Mouse (Mus musculus) heart, embryonic 12.5 days (tissue): ENCODE measurements around the gene Stam2. TPM values are rescaled to one million over a fixed set of nuclear protein-coding genes. Genes with fewer than 3 reads are reported as not detected.

Experiments
- ATAC-seq: fragments of 200-750 bp; cut with Nextera tagmentation; 2 replicates; pipeline ENCODE4 v1.8.0; 2017; ENCODE audit warnings: moderate TSS enrichment, moderate library complexity; ENCODE audit not compliant: insufficient number of reproducible peaks, low FRiP score
- H3K27ac ChIP-seq: fragments of 300-500 bp; sonication (generic); 2 replicates; pipeline ENCODE4 v1.5.1; 2016; ENCODE audit warnings: mild to moderate bottlenecking, moderate library complexity; ENCODE audit not compliant: poor library complexity, severe bottlenecking
- H3K27me3 ChIP-seq: fragments of 300-500 bp; sonication (generic); replicated peaks from 2 replicates; pipeline ENCODE4 v1.6.1; 2016; ENCODE audit warnings: mild to moderate bottlenecking, moderate library complexity
- H3K36me3 ChIP-seq: fragments of 300-500 bp; sonication (generic); 2 replicates; pipeline ENCODE4 v1.6.1; 2016; ENCODE audit warnings: mild to moderate bottlenecking, moderate library complexity
- H3K4me1 ChIP-seq: fragments of 300-500 bp; sonication (generic); replicated peaks from 2 replicates; pipeline ENCODE4 v1.6.1; 2016; ENCODE audit warnings: mild to moderate bottlenecking
- H3K4me2 ChIP-seq: fragments of 300-500 bp; sonication (generic); 2 replicates; pipeline ENCODE4 v1.6.1; 2016; ENCODE audit warnings: mild to moderate bottlenecking, moderate library complexity
- H3K4me3 ChIP-seq: fragments of 300-500 bp; sonication (generic); 2 replicates; pipeline ENCODE4 v1.5.1; 2016; ENCODE audit warnings: mild to moderate bottlenecking
- H3K9ac ChIP-seq: fragments of 300-500 bp; sonication (generic); 2 replicates; pipeline ENCODE4 v1.6.1; 2016; ENCODE audit warnings: mild to moderate bottlenecking, moderate library complexity
- H3K9me3 ChIP-seq: fragments of 300-500 bp; sonication (generic); replicated peaks from 2 replicates; pipeline ENCODE4 v1.6.1; 2016; ENCODE audit warnings: mild to moderate bottlenecking, moderate library complexity
- WGBS: fragments of 180-500 bp; shearing (Covaris S2); methylation state at CpG from one replicate; pipeline ENCODE4 v1.1.7; 2016; 5-methylcytosine and 5-hydroxymethylcytosine counted together
- polyA plus RNA-seq: library from polyadenylated mRNA; unstranded; fragments of >200 nt; fragmentation: Nextera tagmentation; extraction: Ambion mirVana; gene quantifications from 2 replicates; pipeline ENCODE4 v1.2.1, GENCODE M21; 2016

Gene Stam2
- polyA plus RNA-seq, 1 experiment from 2014 or later, result 33.1 TPM

DNA sequence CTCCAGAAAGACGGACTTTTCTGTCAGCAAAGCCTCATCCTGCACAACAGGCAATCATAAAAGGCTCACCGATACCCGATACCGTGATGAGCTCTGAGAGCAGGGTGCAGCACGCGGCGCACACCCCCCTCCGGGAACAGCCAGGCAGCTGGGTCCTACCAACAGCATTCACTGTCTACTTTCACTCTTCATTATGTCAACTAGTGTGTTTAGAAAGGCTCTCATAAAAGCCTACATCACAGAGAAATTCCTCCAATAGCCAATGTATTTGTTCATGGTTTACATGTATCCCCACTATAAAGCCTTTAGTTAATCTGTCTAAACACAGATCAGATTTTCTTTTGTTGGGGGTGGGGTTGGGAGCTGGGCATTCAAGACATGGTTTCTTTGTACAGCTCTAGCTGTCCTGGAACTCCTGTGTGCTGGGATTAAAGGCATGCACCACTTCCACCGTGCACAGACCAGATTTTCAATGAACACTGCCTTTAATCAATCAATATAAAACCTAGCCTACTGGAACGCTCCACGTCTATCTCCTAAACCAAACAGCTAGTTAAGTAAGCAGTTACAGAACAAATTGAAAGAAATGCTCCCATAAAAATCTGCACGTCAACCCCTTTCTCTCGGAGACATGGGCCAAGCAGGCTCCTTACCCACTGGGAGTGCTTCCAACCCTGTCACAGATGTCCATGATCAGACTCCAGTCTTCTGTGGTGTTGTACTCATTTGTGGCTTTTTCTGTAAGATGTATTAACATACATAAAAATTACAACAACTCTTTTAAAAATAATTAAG, 21.7 kb downstream of the Stam2 start:
- Histone ChIP-seq H3K4me3 (no peak overlapping the region), H3K27me3 (no peaks in the 10 kb centered on the region), H3K4me2 (no peak overlapping the region), H3K27ac (no peak overlapping the region), H3K9me3 (no peaks in the 10 kb centered on the region), H3K36me3 (no peaks in the 10 kb centered on the region), H3K4me1 (no peaks in the 10 kb centered on the region), H3K9ac (no peak overlapping the region)
- 78% methylated on average over 13 of the region's 13 CpGs for WGBS
- no peak for ATAC-seq

DNA sequence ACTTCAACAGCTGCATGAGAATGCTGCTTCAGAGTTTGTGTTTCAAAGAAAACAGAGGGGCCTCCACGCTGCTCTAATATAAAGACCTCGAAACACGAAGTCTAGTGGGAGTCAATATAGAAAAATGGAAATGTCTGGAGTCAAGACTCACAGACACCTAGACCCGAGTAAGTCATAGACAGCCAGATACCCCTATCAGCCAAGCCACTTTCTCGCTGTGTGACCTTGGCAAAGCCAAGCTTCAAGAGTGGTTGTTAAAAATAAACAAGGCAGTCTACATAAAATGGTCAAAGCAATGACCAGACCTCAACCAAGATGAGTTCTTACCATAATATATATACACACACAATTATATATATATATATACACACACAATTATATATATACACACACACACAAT, 25.0 kb downstream of the Stam2 start:
- H3K9ac ChIP-seq, result no peak overlapping the region
- H3K9me3 ChIP-seq, result no peaks in the 10 kb centered on the region
- no peak for ATAC-seq
- no peaks in the 10 kb centered on the region for H3K4me1 ChIP-seq
- peaks cover 26% of the 10 kb centered on the region for H3K36me3 ChIP-seq
- WGBS, result 73% methylated on average over 5 of the region's 5 CpGs
- no peak overlapping the region for H3K27ac ChIP-seq
- no peak overlapping the region for H3K4me3 ChIP-seq
- no peaks in the 10 kb centered on the region for H3K27me3 ChIP-seq
- H3K4me2 ChIP-seq, result no peak overlapping the region

DNA sequence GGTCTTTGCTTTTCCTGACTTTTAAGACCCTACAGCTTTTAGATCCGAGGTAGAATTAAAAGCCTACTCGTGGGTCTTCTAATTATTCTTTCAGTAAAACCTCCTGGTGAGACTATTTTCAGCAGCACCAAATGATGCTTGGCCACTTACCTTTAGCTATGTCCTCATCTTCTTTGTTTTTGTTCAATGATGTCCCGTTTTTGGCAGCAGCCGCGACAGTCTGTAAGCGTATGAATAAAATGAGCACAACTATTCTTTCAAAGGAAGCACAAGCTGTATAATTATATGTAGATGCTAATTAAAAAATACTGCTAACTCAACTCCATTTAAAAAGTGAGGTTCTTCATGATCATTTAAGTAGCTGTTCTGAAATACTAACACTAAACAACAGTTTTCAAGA, 26.5 kb downstream of the Stam2 start:
- Histone ChIP-seq H3K36me3 (peaks cover 28% of the 10 kb centered on the region), H3K9me3 (no peaks in the 10 kb centered on the region), H3K9ac (no peak overlapping the region), H3K4me2 (no peak overlapping the region), H3K4me3 (no peak overlapping the region), H3K27ac (no peak overlapping the region), H3K27me3 (no peaks in the 10 kb centered on the region), H3K4me1 (no peaks in the 10 kb centered on the region)
- 88% methylated on average over 6 of the region's 6 CpGs for WGBS
- ATAC-seq, result no peak

DNA sequence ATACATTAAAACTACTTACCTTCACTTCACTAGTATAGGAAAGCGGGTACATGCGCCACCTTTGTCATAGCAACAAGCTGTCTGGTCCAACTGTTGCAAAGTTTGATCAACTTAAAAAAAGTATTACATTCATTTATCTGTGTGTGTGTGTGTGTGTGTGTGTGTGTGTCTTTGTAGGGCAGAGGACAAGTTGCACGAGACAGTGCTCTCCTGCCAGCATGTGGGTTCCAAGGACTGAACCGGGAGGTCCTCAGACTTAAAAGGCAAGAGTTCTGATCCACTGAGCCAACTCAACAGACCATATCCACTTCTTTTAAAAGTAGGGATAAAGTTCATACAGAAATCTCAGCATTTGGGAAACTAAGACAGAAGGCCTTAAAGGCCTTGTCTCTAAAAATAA, 28.0 kb downstream of the Stam2 start:
- H3K9me3 ChIP-seq, result no peaks in the 10 kb centered on the region
- H3K4me1 ChIP-seq, result no peaks in the 10 kb centered on the region
- peaks cover 41% of the 10 kb centered on the region for H3K36me3 ChIP-seq
- H3K27ac ChIP-seq, result no peak overlapping the region
- no peaks in the 10 kb centered on the region for H3K27me3 ChIP-seq
- H3K4me2 ChIP-seq, result no peak overlapping the region
- H3K9ac ChIP-seq, result no peak overlapping the region
- no peak for ATAC-seq
- H3K4me3 ChIP-seq, result no peak overlapping the region
- WGBS, result 94% methylated on average over 4 of the region's 4 CpGs

DNA sequence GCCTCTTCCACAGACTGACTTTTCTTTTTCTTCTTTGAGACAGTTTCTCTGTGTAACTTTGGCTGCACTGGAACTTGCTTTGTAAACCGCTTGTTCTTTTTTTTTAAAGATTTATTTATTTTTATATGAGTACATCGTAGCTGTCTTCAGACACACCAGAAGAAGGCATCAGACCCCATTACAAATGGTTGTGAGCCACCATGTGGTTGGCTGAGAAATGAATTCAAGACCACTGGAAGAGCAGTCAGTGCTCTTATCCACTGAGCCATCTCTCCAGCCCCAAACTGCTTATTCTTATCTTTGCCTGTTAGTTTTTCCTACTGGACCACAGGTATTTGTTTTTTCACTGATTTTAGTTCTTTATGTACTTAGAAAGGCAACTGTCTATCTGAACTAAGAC, 31.3 kb downstream of the Stam2 start:
- Histone ChIP-seq H3K9me3 (no peaks in the 10 kb centered on the region), H3K27ac (no peak overlapping the region), H3K4me1 (no peaks in the 10 kb centered on the region), H3K4me2 (no peak overlapping the region), H3K27me3 (no peaks in the 10 kb centered on the region), H3K4me3 (no peak overlapping the region), H3K36me3 (peaks cover 55% of the 10 kb centered on the region), H3K9ac (no peak overlapping the region)
- no peak for ATAC-seq
- 86% methylated on average over 2 of the region's 2 CpGs for WGBS

DNA sequence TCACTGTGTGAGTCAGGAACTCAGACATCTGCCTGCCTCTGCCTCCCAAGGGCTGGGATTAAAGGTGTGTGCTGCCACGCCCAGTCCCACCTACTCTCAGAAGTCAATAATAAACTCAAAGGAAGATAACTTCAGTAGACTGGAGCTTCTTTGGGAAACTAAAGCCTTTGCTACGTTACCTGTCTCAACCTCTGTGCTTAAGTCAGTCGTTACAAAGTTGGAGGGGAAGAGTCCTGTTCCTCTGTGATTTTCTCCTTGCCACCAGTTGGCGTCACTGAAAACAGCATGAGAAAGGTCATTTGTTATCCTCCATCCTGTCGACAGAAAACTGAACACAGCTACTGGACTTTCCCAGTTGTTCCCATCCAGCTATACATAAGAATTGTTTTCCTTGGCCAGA, 32.7 kb downstream of the Stam2 start:
- H3K27me3 ChIP-seq, result no peaks in the 10 kb centered on the region
- H3K9me3 ChIP-seq, result no peaks in the 10 kb centered on the region
- 84% methylated on average over 5 of the region's 5 CpGs for WGBS
- ATAC-seq, result no peak
- H3K36me3 ChIP-seq, result peaks cover 50% of the 10 kb centered on the region
- H3K4me1 ChIP-seq, result 0 out of 2 replicates have a peak, but pooled peaks cover 2% of the 10 kb centered on the region
- H3K27ac ChIP-seq, result no peak overlapping the region
- H3K9ac ChIP-seq, result no peak overlapping the region
- no peak overlapping the region for H3K4me3 ChIP-seq
- no peak overlapping the region for H3K4me2 ChIP-seq

DNA sequence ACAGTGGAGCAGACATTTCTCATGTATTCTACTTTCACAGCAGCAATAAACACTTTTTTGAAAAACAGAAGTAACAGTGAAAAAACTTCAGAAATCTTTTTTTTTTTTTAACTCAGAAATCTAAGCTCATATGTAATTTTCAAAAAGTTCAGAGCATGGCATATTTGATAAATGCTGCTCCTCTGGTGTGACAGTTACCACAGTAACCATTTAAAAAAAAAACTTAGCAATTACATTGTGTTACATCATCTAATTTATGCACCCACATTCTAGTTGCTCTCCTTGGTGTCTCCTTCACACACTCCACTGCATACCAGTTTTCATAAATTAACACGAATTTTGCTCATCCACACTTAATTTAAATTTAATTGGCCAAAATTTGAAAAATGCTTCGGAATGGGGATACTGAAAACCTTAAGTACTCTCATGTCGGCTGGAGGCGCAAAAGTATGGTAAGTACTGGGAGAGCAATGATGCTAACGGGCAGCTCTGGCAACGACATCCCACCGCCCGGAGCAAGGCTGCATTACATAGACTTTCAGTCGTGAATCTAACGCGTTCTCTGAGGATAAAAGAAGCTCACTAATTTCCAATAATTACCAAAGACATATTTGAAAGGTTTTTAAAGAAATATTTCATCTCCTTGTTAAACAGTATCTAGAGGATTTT, 40.6 kb downstream of the Stam2 start:
- Histone ChIP-seq H3K4me1 (0 out of 2 replicates have a peak, but pooled peaks cover 2% of the 10 kb centered on the region), H3K9me3 (no peaks in the 10 kb centered on the region), H3K4me2 (no peak overlapping the region), H3K27me3 (no peaks in the 10 kb centered on the region), H3K4me3 (no peak overlapping the region), H3K9ac (no peak overlapping the region), H3K27ac (no peak overlapping the region), H3K36me3 (peaks cover 33% of the 10 kb centered on the region)
- WGBS, result 84% methylated on average over 11 of the region's 11 CpGs
- ATAC-seq, result no peak

DNA sequence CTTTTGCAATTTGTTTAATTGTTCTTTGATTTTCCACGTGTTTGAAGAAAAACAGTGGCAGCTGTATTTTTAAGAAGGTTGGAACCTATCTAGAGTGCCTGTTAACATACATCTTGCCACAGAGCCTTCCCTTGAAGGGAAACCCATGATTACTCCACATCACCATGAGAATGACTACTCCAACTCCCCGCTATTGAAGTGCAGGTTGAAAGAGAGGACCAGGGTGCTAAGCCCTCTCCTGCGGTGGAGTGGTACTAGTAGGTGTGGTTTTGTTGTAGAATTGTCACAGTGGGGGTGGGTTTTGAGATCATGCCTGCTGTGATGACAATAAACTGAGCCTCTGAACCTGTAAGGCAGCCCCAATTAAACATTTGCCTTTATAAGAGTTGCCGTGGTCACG, 41.7 kb downstream of the Stam2 start:
- Histone ChIP-seq H3K9ac (no peak overlapping the region), H3K27ac (no peak overlapping the region), H3K36me3 (peaks cover 27% of the 10 kb centered on the region), H3K4me3 (no peak overlapping the region), H3K4me2 (no peak overlapping the region), H3K4me1 (0 out of 2 replicates have a peak, but pooled peaks cover under 1% of the 10 kb centered on the region), H3K27me3 (no peaks in the 10 kb centered on the region), H3K9me3 (no peaks in the 10 kb centered on the region)
- 73% methylated on average over 5 of the region's 5 CpGs for WGBS
- ATAC-seq, result no peak

DNA sequence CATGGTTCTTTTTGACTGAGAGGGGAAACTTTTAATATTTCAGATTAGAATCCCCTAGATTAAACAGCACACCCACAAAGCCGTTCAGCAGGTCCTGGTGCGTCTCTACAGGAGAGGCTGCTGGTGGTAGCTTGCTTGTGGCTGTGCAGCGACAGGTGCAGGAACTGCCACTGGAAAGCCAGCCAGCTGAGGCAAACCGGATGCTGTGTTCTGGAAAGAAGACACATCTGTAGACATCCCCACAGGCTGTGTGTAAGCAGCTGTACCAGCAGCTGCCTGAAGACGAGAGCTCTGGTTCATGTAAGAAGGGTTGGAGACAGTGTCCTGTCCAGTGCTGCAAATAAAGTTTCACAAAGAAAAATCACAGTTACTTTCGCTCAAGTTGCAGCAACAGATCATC, 47.5 kb downstream of the Stam2 start:
- no peak overlapping the region for H3K4me2 ChIP-seq
- H3K9ac ChIP-seq, result no peak overlapping the region
- H3K36me3 ChIP-seq, result peaks cover 22% of the 10 kb centered on the region
- ATAC-seq, result no peak
- 84% methylated on average over 6 of the region's 6 CpGs for WGBS
- H3K4me3 ChIP-seq, result no peak overlapping the region
- no peaks in the 10 kb centered on the region for H3K27me3 ChIP-seq
- no peak overlapping the region for H3K27ac ChIP-seq
- H3K9me3 ChIP-seq, result no peaks in the 10 kb centered on the region
- H3K4me1 ChIP-seq, result no peaks in the 10 kb centered on the region

DNA sequence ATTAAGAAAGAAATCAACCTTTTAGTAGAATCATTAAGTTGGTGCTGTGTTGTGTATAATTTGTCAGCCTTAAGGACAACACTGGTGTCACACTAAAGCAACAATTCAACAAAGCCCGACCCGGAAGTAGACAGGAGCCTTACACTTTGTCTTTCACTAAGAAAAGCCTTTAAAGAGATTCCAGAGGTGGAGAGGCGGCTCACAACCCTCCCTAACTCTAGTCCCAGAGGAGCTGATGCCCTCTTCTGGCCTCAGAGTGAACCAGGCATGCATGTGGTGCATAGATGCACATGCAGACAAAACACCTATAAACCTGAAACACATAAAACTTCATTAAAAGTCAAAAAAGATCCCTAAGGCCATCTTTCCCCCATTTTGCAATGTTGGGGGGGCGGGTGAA, 50.3 kb downstream of the Stam2 start:
- ATAC-seq, result no peak
- 75% methylated on average over 4 of the region's 4 CpGs for WGBS

DNA sequence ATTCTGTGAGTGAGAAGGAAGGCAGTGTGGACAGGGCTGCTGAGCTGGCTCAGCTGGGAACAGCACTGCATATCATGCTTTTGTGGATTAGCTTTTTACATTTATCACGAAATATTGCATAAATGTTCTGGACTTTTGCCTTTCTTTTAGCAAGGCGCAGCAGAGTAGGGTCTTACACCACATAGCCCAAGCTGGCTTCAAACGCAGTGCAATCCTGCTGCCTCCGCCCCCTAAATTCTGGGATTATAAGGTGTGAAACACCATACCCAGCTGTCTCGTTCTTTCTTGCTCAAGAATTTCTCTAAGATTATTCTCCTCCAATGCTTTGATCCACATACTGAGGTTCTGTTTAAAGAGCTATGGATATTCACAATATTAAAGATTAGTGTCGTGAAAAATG, 55.5 kb downstream of the Stam2 start:
- Histone ChIP-seq H3K4me3 (no peak overlapping the region), H3K9me3 (no peaks in the 10 kb centered on the region), H3K4me1 (no peaks in the 10 kb centered on the region), H3K27me3 (no peaks in the 10 kb centered on the region), H3K27ac (no peak overlapping the region), H3K4me2 (no peak overlapping the region), H3K36me3 (no peaks in the 10 kb centered on the region), H3K9ac (no peak overlapping the region)
- ATAC-seq, result no peak
- WGBS, result 75% methylated on average over 6 of the region's 6 CpGs

More for the DNA sequence above, 50.3 kb downstream of the Stam2 start:
- H3K9me3 ChIP-seq, result no peaks in the 10 kb centered on the region
- peaks cover 20% of the 10 kb centered on the region for H3K36me3 ChIP-seq
- no peak overlapping the region for H3K4me3 ChIP-seq
- H3K4me1 ChIP-seq, result no peaks in the 10 kb centered on the region
- H3K27ac ChIP-seq, result no peak overlapping the region
- H3K9ac ChIP-seq, result no peak overlapping the region
- H3K27me3 ChIP-seq, result no peaks in the 10 kb centered on the region
- H3K4me2 ChIP-seq, result no peak overlapping the region
